Mouse (Mus musculus) brain, embryonic 14.5 days (tissue): ENCODE results near the gene Pknox2. TPM values are rescaled to one million over a fixed set of nuclear protein-coding genes. Genes with fewer than 3 reads are reported as not detected.

Experiments
- DNase-seq: peaks from one replicate; pipeline ENCODE4 v3.0.0-alpha.2; 2011; ENCODE audit warnings: low read depth
- CTCF ChIP-seq: fragments of 200-500 bp; IDR thresholded peaks from 2 replicates; pipeline ENCODE4 v1.5.1; 2012; ENCODE audit warnings: inconsistent platforms, mild to moderate bottlenecking, moderate library complexity, borderline replicate concordance; ENCODE audit not compliant: insufficient read depth, insufficient read length; ENCODE audit errors: extremely low read depth
- POLR2A ChIP-seq: fragments of 200-500 bp; IDR thresholded peaks from 2 replicates; pipeline ENCODE4 v1.6.1; 2012; ENCODE audit warnings: mild to moderate bottlenecking, inconsistent platforms, borderline replicate concordance; ENCODE audit not compliant: poor library complexity, insufficient read depth, insufficient read length, severe bottlenecking; ENCODE audit errors: extremely low read depth
- polyA plus RNA-seq: library from polyadenylated mRNA; depleted of rRNA; stranded (reverse); fragments of >200 nt; gene quantifications from 2 replicates; pipeline ENCODE4 v1.2.3, GENCODE M21; 2012

The Pknox2 gene
- polyA plus RNA-seq, 1 experiment: 38.3 TPM

DNA sequence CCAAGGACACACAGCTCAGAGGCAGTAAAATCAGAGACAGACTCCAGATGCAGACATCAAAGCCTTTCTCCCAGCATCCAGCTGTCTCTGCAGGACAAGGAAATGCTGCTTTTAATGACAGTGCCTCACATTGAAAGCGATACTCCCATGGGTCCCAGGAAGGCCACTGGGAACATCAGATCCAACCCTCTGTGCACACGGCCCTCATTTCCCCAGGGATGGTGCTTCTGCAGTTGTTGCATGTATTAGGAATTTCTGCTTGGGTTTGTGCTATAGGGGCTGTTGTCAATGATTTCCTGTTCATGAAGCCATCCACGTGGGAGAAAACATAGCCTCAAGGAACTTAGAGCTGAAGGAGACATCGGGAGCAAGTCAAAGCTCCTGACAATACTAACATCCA lies 8.3 kb downstream of the Pknox2 start:
- TF ChIP-seq POLR2A (no peak), CTCF (no peak)
- no peak for DNase-seq

DNA sequence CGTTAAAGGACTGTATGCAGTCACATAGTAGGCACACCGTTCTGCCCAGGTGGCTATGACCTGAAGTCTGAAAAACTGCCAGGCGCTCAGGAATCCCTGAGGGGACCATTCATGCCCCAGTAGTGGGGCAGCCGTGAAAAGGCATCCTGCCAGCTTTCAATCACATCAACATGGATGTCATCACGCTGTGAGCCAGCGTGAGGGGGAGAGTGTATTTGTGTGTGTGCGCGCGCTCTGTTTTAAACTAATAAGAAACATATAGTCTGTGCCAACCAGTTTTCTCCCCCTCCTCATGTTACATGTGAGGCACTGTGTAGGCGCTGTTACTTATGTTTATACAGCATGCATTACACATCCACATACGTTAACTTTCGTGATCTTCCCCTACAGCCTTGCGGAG lies 10.9 kb downstream of the Pknox2 start:
- TF ChIP-seq CTCF: no peak
- TF ChIP-seq POLR2A: no peak
- peak; percentile 66 for DNase-seq

DNA sequence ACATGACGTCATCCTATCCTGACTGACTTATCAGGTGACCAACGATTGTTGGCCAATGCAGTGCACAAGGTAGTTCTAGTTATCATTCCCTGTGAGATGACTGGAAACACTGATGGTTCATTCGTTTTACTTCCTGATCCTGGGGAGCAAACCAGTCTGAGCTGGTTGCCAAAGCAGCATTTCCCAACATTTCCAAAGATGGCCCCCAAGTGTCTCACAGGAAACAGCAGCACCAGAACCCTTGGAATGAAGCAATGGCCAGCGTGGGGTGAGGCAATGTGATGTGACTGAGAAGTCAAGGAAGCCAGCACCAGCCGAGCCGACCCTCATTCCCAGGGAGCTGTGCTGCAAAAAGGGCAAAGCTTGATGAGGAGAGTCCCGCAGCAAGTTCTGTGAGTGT lies 13.7 kb downstream of the Pknox2 start:
- TF ChIP-seq POLR2A: no peak
- no peak for TF ChIP-seq CTCF
- no peak for DNase-seq

DNA sequence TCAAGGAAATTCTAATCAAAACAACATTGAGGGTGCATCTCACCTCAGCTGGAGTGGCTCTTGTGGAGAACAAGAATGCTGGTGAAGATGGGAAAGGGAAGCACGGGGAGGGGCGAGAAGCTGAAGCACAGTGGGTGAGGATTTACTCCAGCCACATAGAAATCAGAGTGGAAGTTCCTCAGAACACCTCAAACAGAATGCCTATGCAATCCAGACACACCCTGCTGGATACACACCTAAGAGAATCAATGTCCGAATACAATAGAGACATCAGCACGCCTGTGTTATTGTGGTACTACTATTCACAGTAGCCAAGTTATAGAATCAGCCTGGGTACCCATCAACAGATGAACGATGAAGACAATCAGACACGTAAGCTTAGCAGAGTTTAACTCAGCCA lies 18.2 kb downstream of the Pknox2 start:
- no peak for DNase-seq
- TF ChIP-seq POLR2A: no peak
- no peak for TF ChIP-seq CTCF

DNA sequence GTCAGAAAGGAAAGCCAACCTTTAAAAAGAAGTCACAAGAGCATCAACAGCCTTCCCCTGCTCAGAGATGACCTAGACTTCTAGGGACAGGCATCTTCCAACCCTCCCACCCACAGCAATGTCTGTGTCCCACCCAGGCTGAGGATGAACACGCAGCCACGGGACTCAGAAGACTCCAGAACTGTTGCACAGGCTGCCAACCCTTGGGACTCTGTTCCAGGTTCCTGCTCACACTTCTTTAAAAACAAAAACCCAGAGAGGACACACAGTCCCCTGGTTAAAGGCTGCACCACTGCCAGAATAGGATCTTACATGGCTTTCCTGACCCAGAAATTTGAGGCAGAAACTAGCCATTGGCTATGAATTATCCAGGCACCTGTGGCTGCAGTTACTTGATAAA lies 21.0 kb downstream of the Pknox2 start:
- no peak for DNase-seq

DNA sequence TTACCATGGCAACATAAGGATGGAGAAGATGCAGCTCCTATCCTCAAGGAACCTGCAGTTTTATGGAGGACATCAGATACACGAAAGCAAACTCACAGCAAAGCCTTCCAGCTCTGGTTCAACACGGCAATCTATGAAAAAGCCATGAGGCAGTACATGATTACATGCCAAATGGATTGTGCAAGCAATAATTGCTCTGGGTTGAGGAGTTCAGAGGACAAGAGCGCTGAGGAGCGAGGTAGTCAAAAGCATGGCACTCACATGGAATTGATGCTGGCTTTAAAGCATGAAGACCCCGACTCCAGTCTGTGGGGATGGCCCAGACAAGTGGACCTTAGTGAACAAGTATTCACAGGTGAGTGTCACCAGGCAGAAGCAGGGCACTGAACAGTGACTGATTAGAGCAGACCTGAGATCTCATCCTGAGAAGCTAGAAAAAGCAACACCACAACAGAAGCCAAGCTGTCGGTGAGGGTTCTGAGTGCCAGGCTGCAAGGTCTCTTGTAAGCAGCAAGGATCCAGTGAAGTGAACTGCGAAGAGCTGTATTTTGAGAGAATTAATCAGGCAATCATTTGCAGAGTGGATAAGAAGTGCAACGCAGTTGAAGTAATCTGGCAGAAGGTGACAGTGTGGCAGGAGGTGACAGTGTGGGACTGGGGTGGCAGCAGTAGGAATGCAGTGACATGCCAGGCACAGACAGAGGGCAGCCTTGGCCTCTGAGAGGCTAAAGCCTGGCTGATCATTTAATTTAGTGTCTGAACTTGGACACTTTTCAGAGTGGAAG lies 22.3 kb downstream of the Pknox2 start:
- TF ChIP-seq POLR2A: no peak
- TF ChIP-seq CTCF: 0 out of 2 replicates have a peak, but pooled peaks have one; percentile 31
- DNase-seq: peak; percentile 63

More for the DNA sequence above, 21.0 kb downstream of the Pknox2 start:
- TF ChIP-seq CTCF (no peak), POLR2A (no peak)

DNA sequence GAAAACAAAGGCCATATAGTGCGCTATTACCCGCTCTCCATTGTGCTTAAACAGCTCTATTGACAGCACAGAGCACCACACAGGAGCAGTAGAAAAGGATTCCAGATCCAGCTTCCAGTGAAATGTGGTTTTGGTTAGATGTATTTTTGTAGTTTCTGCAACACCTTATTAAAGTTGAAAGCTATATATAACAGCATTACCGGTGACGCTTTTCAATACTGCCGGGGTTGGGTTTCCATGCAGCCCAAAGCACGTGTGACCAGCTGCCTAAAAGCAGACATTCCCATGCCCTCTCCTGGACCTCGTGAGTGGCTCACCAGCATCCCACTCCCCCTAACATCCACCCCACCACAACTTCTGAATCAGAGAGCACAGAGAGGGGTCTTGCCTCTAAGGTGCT lies 23.8 kb downstream of the Pknox2 start:
- DNase-seq: no peak
- no peak for TF ChIP-seq POLR2A
- TF ChIP-seq CTCF: no peak

DNA sequence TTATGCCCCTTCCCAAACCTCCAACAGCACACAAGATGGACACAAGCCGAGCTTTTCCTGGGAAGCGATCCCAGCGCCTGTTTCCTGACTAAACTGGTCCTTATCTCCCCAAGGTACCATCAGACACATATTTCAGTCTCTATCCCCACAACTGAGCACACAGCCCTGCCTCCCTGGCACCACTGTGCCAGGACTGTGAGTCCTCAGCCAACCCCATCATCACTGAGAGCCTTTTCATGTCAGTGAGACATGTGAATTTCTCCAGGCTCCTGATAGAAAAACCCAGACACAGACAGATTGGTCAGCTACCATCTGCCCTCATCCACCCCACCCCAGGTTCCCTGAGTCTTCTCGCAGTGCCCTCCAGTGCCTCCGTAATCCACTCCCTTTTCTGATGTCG lies 24.2 kb downstream of the Pknox2 start:
- no peak for TF ChIP-seq CTCF
- no peak for TF ChIP-seq POLR2A
- no peak for DNase-seq

DNA sequence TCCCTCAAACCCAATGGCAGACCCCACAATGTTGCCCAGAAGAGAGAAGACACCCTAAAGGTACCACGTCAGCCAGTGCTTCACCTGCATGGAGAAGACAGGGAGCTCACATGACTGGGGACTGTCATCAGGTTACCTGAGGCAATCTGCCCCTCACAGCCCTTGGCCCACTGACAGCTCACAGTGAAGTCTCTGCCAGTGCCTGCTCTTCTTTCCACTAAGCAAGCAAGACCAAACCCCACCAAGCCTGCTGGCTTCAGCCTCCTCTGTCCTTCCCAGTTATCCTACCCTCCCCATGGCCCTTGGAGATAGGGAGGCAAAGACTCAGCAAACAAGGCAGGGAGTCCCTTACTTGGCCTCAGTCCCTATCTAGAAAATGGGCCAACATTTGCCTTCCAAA lies 24.8 kb downstream of the Pknox2 start:
- no peak for DNase-seq
- TF ChIP-seq POLR2A (no peak), CTCF (no peak)

DNA sequence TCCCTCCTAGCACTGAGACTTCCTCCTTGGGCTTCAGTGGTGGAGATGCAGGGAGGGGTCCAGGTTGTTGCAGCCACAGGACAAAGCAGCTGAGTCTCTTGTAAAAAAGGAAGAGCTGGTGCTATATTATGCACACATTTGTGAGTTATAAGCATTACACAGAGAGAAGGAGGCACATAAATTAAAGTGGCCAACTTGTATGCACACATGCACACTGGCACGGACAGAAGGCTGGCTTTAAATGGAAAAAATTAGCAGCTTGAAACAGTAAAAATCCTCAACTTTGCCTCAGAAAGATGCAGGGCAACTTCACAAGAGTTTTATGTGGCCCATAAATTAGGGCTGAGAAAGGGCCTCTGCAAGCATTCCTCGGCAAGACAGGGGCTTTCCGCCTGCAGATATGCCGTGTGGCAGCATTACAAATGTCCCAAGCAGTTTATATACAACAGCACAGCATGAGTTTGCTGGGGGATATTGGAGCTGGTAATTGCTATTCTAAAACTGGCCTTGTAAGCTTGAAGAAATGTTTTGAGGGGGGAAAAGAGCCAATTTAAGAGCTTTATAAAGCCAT lies 25.4 kb downstream of the Pknox2 start:
- peak; percentile 67 for DNase-seq
- TF ChIP-seq CTCF: no peak
- TF ChIP-seq POLR2A: no peak

DNA sequence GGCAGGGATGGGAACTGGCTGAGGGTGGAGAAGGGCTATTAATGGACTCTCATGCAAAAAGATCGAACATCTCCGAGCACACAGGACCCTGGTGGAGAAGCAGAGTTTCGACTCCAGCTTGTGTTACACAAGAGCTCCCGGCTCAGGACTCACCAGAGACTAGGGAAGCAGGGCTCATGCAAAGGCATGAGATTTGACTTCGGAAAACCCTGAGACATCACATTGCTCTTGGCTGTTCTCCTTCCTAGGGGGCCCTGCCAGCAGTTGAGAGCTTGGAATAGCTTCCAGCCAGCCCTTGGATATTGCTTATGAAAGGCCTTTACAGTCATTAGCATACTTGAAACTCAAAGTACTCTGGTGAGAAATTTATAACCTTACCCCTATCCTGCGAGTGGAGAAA lies 26.4 kb downstream of the Pknox2 start:
- TF ChIP-seq POLR2A (no peak), CTCF (no peak)
- no peak for DNase-seq

DNA sequence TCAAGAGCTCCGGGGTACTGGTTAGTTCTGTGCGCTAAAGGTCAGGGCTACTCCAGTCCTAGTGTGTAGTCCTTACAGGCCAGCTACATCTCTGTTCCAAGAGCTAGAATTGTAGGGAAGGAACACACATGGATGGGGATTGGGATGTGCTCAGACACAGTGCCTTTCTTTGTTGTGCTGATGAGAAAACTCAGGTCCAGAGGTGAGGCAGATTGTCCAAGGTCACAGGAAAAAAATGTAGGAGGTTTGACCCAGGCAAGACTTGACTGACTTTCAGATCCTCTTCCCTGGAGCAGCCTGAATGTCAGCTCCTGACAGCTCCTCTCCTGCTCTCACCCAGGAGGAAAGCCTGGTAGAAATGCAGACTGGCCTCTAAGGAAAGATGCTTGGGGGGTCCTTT lies 29.7 kb downstream of the Pknox2 start:
- no peak for DNase-seq
- no peak for TF ChIP-seq POLR2A
- TF ChIP-seq CTCF: no peak
